Mouse (Mus musculus): ENCODE results near the gene Cog7. TPM values are rescaled to one million over a fixed set of nuclear protein-coding genes. Genes with fewer than 3 reads are reported as not detected.
A peak's percentile ranks its signal among the peaks of the same experiment; 100 is the strongest.

Gene Cog7
- polyA plus RNA-seq, 1 experiment, result 29.7 TPM

- TF ChIP-seq CTCF (IDR thresholded peaks at IDR 0.05; ENCODE audit: insufficient read depth, low read length), result no peak
- no peak for TF ChIP-seq POLR2A (IDR thresholded peaks at IDR 0.05; ENCODE audit: borderline replicate concordance, extremely low read depth, low read depth, low read length)
- no peak for DNase-seq
- WGBS, result 71% methylated on average over 7 of the region's 7 CpGs
- no peaks in the 10 kb centered on the region for H3K4me1 ChIP-seq (ENCODE audit: control insufficient read depth, insufficient read depth, low read length)
- no peak overlapping the region for H3K4me3 ChIP-seq (replicated peaks; ENCODE audit: extremely low read depth, low read depth, low read length)
These were observed 19.5 kb downstream of the Cog7 start for GRCm38 (mm10) chr7:121961913-121962570.

GRCm38 (mm10) chr7:121955802-121956201 is 25.7 kb downstream of the Cog7 start:
- no peak for TF ChIP-seq POLR2A (IDR thresholded peaks at IDR 0.05; ENCODE audit: borderline replicate concordance, extremely low read depth, low read depth, low read length)
- no peak for TF ChIP-seq CTCF (IDR thresholded peaks at IDR 0.05; ENCODE audit: insufficient read depth, low read length)
- H3K4me1 ChIP-seq (ENCODE audit: control insufficient read depth, insufficient read depth, low read length), result no peaks in the 10 kb centered on the region
- DNase-seq, result no peak
- H3K4me3 ChIP-seq (replicated peaks; ENCODE audit: extremely low read depth, low read depth, low read length), result no peak overlapping the region
- 49% methylated on average over 12 of the region's 12 CpGs for WGBS

GRCm38 (mm10) chr7:121954891-121955669 is 26.4 kb downstream of the Cog7 start:
- no peak overlapping the region for H3K4me3 ChIP-seq (replicated peaks; ENCODE audit: extremely low read depth, low read depth, low read length)
- no peaks in the 10 kb centered on the region for H3K4me1 ChIP-seq (ENCODE audit: control insufficient read depth, insufficient read depth, low read length)
- TF ChIP-seq CTCF (IDR thresholded peaks at IDR 0.05; ENCODE audit: insufficient read depth, low read length), result no peak
- TF ChIP-seq POLR2A (IDR thresholded peaks at IDR 0.05; ENCODE audit: borderline replicate concordance, extremely low read depth, low read depth, low read length), result no peak
- WGBS, result 81% methylated on average over 11 of the region's 11 CpGs
- no peak for DNase-seq

DNA sequence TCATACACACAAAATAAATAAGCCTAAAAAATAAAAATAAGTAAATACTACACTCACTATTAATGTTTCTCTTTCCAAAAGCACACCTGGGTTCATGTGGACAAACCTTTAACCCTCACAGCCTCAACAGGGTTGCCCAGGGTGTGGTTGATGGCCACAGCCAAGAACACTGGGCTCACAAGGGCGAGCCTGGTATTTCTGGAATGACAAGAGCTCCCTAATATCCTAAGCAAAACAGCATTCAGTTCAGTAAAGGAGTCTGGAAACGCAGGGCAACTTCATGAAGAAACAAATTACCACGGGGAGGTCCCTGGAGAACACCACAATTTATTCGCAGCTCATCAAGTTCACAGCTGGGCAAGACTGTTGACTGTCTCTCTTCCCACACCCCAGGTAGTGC is 34.0 kb downstream of the Cog7 start:
- Histone ChIP-seq H3K4me1 (ENCODE audit: control insufficient read depth, insufficient read depth, low read length) (no peaks in the 10 kb centered on the region; the same call in 1 of the 2 replicates), H3K4me3 (replicated peaks; ENCODE audit: extremely low read depth, low read depth, low read length) (no peak overlapping the region)
- peak; percentile 49 for DNase-seq
- TF ChIP-seq POLR2A (IDR thresholded peaks at IDR 0.05; ENCODE audit: borderline replicate concordance, extremely low read depth, low read depth, low read length) (no peak), CTCF (IDR thresholded peaks at IDR 0.05; ENCODE audit: insufficient read depth, low read length) (no peak)
- 58% methylated on average over 4 of the region's 4 CpGs for WGBS

- H3K4me1 ChIP-seq (ENCODE audit: control insufficient read depth, insufficient read depth, low read length), result peaks cover 3% of the 10 kb centered on the region
- TF ChIP-seq CTCF (IDR thresholded peaks at IDR 0.05; ENCODE audit: insufficient read depth, low read length), result no peak
- TF ChIP-seq POLR2A (IDR thresholded peaks at IDR 0.05; ENCODE audit: borderline replicate concordance, extremely low read depth, low read depth, low read length), result no peak
- WGBS, result 66% methylated on average over 5 of the region's 5 CpGs
- no peak for DNase-seq
- no peak overlapping the region for H3K4me3 ChIP-seq (replicated peaks; ENCODE audit: extremely low read depth, low read depth, low read length)
These were observed 35.3 kb downstream of the Cog7 start for GRCm38 (mm10) chr7:121946196-121946595.

DNA sequence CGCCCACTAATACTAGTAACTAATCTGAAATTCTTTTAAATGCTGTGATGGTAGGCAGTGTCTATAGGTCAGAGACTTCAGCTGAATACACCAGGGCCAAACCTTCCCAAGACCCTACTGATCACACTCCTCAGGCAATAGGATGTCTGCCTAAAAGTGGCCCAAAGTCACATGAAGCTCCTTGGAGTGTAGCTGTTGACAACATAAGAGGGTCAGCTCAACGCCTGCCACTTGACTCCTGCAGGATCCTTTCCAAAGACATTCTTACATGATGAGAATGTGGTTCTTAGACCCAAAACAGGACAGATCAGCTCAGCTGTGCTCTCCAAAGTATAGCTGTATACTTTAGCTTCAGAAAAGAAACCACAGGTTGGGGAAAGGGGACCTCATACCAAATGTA is 39.1 kb downstream of the Cog7 start:
- H3K4me3 ChIP-seq (replicated peaks; ENCODE audit: extremely low read depth, low read depth, low read length), result no peak overlapping the region

GRCm38 (mm10) chr7:121941640-121942039 is 39.9 kb downstream of the Cog7 start:
- no peak for DNase-seq
- no peak for TF ChIP-seq CTCF (IDR thresholded peaks at IDR 0.05; ENCODE audit: insufficient read depth, low read length)
- no peak for TF ChIP-seq POLR2A (IDR thresholded peaks at IDR 0.05; ENCODE audit: borderline replicate concordance, extremely low read depth, low read depth, low read length)
- WGBS, result 77% methylated on average over 3 of the region's 3 CpGs
- peaks cover 3% of the 10 kb centered on the region for H3K4me1 ChIP-seq (ENCODE audit: control insufficient read depth, insufficient read depth, low read length)
- H3K4me3 ChIP-seq (replicated peaks; ENCODE audit: extremely low read depth, low read depth, low read length), result no peak overlapping the region

More for the DNA sequence above, 39.1 kb downstream of the Cog7 start:
- H3K4me1 ChIP-seq (ENCODE audit: control insufficient read depth, insufficient read depth, low read length), result peaks cover 3% of the 10 kb centered on the region
- DNase-seq, result peak; percentile 45
- whole genome bisulfite sequencing, result 83% methylated on average over 2 of the region's 2 CpGs
- no peak for TF ChIP-seq POLR2A (IDR thresholded peaks at IDR 0.05; ENCODE audit: borderline replicate concordance, extremely low read depth, low read depth, low read length)
- TF ChIP-seq CTCF (IDR thresholded peaks at IDR 0.05; ENCODE audit: insufficient read depth, low read length), result no peak

DNA sequence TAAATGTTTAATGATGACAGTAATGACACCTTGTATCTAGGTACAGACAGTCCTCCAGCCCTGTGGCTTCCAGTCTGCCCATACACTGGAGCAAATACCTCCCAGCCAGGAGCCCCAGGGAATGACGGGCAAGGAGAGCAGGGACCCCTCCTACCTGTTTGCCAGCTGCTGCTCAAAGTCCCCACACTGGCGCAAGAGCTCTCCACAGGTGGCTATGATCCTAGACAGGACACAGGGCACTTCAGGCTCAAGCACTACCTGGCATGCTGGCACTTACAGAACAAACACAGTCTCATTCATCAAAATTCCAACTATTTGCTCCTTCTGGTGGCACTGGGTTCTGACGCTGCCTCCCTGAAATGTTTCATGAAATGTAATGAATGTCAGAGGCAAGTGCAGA is 40.5 kb downstream of the Cog7 start:
- 76% methylated on average over 3 of the region's 3 CpGs for WGBS
- H3K4me3 ChIP-seq (replicated peaks; ENCODE audit: extremely low read depth, low read depth, low read length), result no peak overlapping the region
- DNase-seq, result peak; percentile 75
- peaks cover 3% of the 10 kb centered on the region for H3K4me1 ChIP-seq (ENCODE audit: control insufficient read depth, insufficient read depth, low read length)
- TF ChIP-seq POLR2A (IDR thresholded peaks at IDR 0.05; ENCODE audit: borderline replicate concordance, extremely low read depth, low read depth, low read length), result no peak
- TF ChIP-seq CTCF (IDR thresholded peaks at IDR 0.05; ENCODE audit: insufficient read depth, low read length), result no peak

- no peak for DNase-seq
- peaks cover 3% of the 10 kb centered on the region for H3K4me1 ChIP-seq (ENCODE audit: control insufficient read depth, insufficient read depth, low read length)
- no peak for TF ChIP-seq CTCF (IDR thresholded peaks at IDR 0.05; ENCODE audit: insufficient read depth, low read length)
- no peak overlapping the region for H3K4me3 ChIP-seq (replicated peaks; ENCODE audit: extremely low read depth, low read depth, low read length)
- whole genome bisulfite sequencing, result 38% methylated on average over 4 of the region's 4 CpGs
These were observed 41.8 kb downstream of the Cog7 start for GRCm38 (mm10) chr7:121939729-121940128.

DNA sequence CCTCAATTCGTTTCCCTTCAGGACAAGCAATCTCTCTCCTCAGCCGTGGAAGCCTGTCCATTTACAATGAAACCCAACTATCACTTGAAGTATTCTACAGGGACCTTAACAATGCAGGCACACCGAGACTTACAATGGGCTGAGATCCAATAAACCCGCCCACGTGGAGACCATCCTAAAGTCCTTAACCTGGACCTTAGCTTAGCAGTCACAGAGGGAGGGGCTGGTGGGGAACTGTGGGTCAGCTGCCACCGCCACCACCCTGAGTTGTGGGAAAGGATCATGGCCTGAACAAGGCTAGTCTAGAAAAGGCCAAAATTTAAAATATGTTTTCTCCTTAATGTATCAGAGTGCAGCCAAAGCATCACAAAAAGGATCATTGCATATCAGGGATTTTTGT is 42.3 kb downstream of the Cog7 start:
- 52% methylated on average over 6 of the region's 6 CpGs for WGBS
- no peak for TF ChIP-seq POLR2A (IDR thresholded peaks at IDR 0.05; ENCODE audit: borderline replicate concordance, extremely low read depth, low read depth, low read length)
- no peak for TF ChIP-seq CTCF (IDR thresholded peaks at IDR 0.05; ENCODE audit: insufficient read depth, low read length)
- H3K4me1 ChIP-seq (ENCODE audit: control insufficient read depth, insufficient read depth, low read length), result peaks cover 3% of the 10 kb centered on the region
- DNase-seq, result no peak
- H3K4me3 ChIP-seq (replicated peaks; ENCODE audit: extremely low read depth, low read depth, low read length), result no peak overlapping the region
